Mouse (Mus musculus) thymus, adult 2 months (tissue): ENCODE results near the gene Tm9sf2.

ENCODE experiments used
- CTCF ChIP-seq: fragments of 200-500 bp; IDR thresholded peaks from 2 replicates; pipeline ENCODE4 v1.5.1; 2012; ENCODE audit warnings: mild to moderate bottlenecking, control low read depth, low read length, moderate library complexity, borderline replicate concordance; ENCODE audit not compliant: control insufficient read depth, poor library complexity, insufficient read depth; ENCODE audit errors: extremely low read depth
- POLR2A ChIP-seq: fragments of 200-500 bp; IDR thresholded peaks from 2 replicates; pipeline ENCODE4 v1.6.1; 2012; ENCODE audit warnings: mild to moderate bottlenecking, low read length, control low read depth, moderate library complexity; ENCODE audit not compliant: control insufficient read depth, poor library complexity, insufficient read depth; ENCODE audit errors: extremely low read depth

DNA sequence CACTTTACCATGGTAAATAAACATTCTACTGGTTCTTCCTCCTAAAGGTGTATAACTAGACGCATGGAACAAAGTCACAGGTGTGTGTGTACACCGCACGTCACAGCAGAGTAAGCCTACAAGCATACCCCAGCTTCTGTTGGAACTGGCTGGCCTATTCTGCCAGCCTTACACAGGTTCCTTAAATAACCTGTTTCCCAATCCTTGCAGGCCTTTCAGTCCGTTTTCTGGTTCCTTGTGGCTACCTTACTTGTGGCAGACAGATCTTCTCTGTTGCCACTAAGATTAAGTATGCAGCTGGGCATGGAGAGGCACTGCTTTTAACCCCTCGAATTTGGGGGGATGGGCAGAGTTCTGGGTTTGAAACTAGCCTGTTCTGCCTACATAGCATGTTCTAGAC is 5.5 kb downstream of the Tm9sf2 start:
- TF ChIP-seq CTCF = no peak
- TF ChIP-seq POLR2A = no peak
